Mouse (Mus musculus): Measurements from ENCODE around the gene Mbnl3. TPM values are rescaled to one million over a fixed set of nuclear protein-coding genes. Genes with fewer than 3 reads are reported as not detected.

The Mbnl3 gene
- polyA plus RNA-seq, 1 experiment, result 1.9 TPM

GRCm38 (mm10) chrX:51084211-51084610 lies 122.1 kb downstream of the Mbnl3 start:
- no peaks in the 10 kb centered on the region for H3K36me3 ChIP-seq (ENCODE audit: control insufficient read depth, insufficient read depth)
- H3K79me2 ChIP-seq (ENCODE audit: control insufficient read depth, insufficient read depth), result no peaks in the 10 kb centered on the region
- no peak overlapping the region for H3K4me3 ChIP-seq (ENCODE audit: insufficient read depth, poor library complexity, severe bottlenecking)
- TF ChIP-seq CTCF (IDR thresholded peaks at IDR 0.05; ENCODE audit: control insufficient read depth, insufficient read depth, insufficient read length), result no peak
- no peak for TF ChIP-seq MYOG (IDR thresholded peaks at IDR 0.05; ENCODE audit: control insufficient read depth, extremely low read depth, insufficient read length)
- no peak for TF ChIP-seq MAX (IDR thresholded peaks at IDR 0.05)
- no peaks in the 10 kb centered on the region for H3K79me3 ChIP-seq (ENCODE audit: low read depth)
- H3ac ChIP-seq (ENCODE audit: control insufficient read depth, insufficient read length, low read depth), result no peak overlapping the region
- no peaks in the 10 kb centered on the region for H3K27me3 ChIP-seq (ENCODE audit: control insufficient read depth, insufficient read depth, insufficient read length)

- Histone ChIP-seq H3ac (ENCODE audit: control insufficient read depth, insufficient read length, low read depth) (no peak overlapping the region), H3K36me3 (ENCODE audit: control insufficient read depth, insufficient read depth) (no peaks in the 10 kb centered on the region), H3K4me3 (ENCODE audit: insufficient read depth, poor library complexity, severe bottlenecking) (no peak overlapping the region), H3K79me3 (ENCODE audit: low read depth) (no peaks in the 10 kb centered on the region), H3K27me3 (ENCODE audit: control insufficient read depth, insufficient read depth, insufficient read length) (no peaks in the 10 kb centered on the region), H3K79me2 (ENCODE audit: control insufficient read depth, insufficient read depth) (no peaks in the 10 kb centered on the region)
- TF ChIP-seq USF1 (IDR thresholded peaks at IDR 0.05; ENCODE audit: low read depth), result no peak
- TF ChIP-seq MYOD1 (IDR thresholded peaks at IDR 0.05; ENCODE audit: control insufficient read depth, insufficient read length, low read depth), result no peak
- TF ChIP-seq FOSL1 (IDR thresholded peaks at IDR 0.05; ENCODE audit: insufficient read depth, low read length, poor library complexity, severe bottlenecking), result no peak
- TF ChIP-seq MYOG (IDR thresholded peaks at IDR 0.05; ENCODE audit: control insufficient read depth, extremely low read depth, insufficient read length), result no peak
- no peak for TF ChIP-seq CTCF (IDR thresholded peaks at IDR 0.05; ENCODE audit: control insufficient read depth, insufficient read depth, insufficient read length)
These were observed 129.6 kb downstream of the Mbnl3 start for GRCm38 (mm10) chrX:51076744-51077143.

Small RNAs within 50 kb of the gene (microRNA-seq; reads per million reads assigned to microRNA genes)
- gene Gm23417 (ENCODE audit: borderline microRNAs expressed), result not detected

Other genes starting within 250 kb of the Mbnl3 start
- gene Rap2c, start 188.5 kb downstream of the Mbnl3 start, polyA plus RNA-seq (2012; fragmentation: generic; extraction: Trizol), result 6.9 TPM

All from C2C12 (cell line).